ENCODE assay signal across 1 mouse cellular context in genomic region chr1:165460801-165461377, GRCm38 (mm10).
TF ChIP-seq lines count a peak whose summit lies in the region.

No protein-coding gene starts in this region.

TF ChIP-seq in CH12.LX, 34 proteins besides CTCF, POLR2A, EP300 and RAD21 (continued from another document):
- TF ChIP-seq MAZ (IDR thresholded peaks at IDR 0.05; ENCODE audit: low read depth, low read length) (peak; percentile 39; the same call in 1 of the 2 replicates), MXI1 (IDR thresholded peaks at IDR 0.05; ENCODE audit: low read depth, low read length) (peak; percentile 15; the same call in 1 of the 2 replicates), BHLHE40 (IDR thresholded peaks at IDR 0.05; ENCODE audit: low read depth, low read length) (no peak), ZMIZ1 (IDR thresholded peaks at IDR 0.05; ENCODE audit: low read depth, low read length) (peak; percentile 75; the same call in 1 of the 2 replicates), RCOR1 (conservative IDR thresholded peaks at IDR 0.05; ENCODE audit: low read depth, low read length) (no peak; the same call in 1 of the 2 replicates), HCFC1 (IDR thresholded peaks at IDR 0.05; ENCODE audit: low read depth, low read length) (peak; percentile 90), CHD2 (IDR thresholded peaks at IDR 0.05; ENCODE audit: low read length) (0 out of 2 replicates have a peak, but pooled peaks have one; percentile 30), KAT2A (IDR thresholded peaks at IDR 0.05; ENCODE audit: insufficient replicate concordance, low read length) (peak; percentile 90), ZNF384 (IDR thresholded peaks at IDR 0.05; ENCODE audit: low read depth, low read length) (no peak), ZKSCAN1 (IDR thresholded peaks at IDR 0.05; ENCODE audit: borderline replicate concordance, low read depth, low read length) (no peak), MAX (IDR thresholded peaks at IDR 0.05; ENCODE audit: low read length) (no peak), MAFK (IDR thresholded peaks at IDR 0.05; ENCODE audit: insufficient replicate concordance, low read length) (no peak), TBP (conservative IDR thresholded peaks at IDR 0.05; ENCODE audit: low read depth, low read length) (peak; percentile 55), SIN3A (IDR thresholded peaks at IDR 0.05; ENCODE audit: low read length) (peak; percentile 77), UBTF (IDR thresholded peaks at IDR 0.05; ENCODE audit: low read depth, low read length) (peak; percentile 92), MYC (IDR thresholded peaks at IDR 0.05; ENCODE audit: low read depth, low read length) (0 out of 2 replicates have a peak, but pooled peaks have one; percentile 55), USF1 (IDR thresholded peaks at IDR 0.05; ENCODE audit: low read depth, low read length) (no peak), NRF1 (IDR thresholded peaks at IDR 0.05; ENCODE audit: low read depth, low read length) (peak; percentile 75), CHD1 (IDR thresholded peaks at IDR 0.05; ENCODE audit: low read depth, low read length) (no peak)
TF ChIP-seq in CH12.LX: peak in this region for 18.
